Mouse (Mus musculus): Measurements from ENCODE around the gene Teddm1b.
"Not testable (repeated sequence)": the region's sequence is repeated elsewhere in the genome, so short reads cannot be mapped to it uniquely, and the experiment has no call there.

Gene Teddm1b

GRCm38 (mm10) chr1:153874045-153874444, at the start of gene Teddm1b:
Teddm1b (plus strand) TSS chr1:153874345.
- DNase-seq: no peak

GRCm38 (mm10) chr1:153830746-153831145, 43.4 kb upstream of the Teddm1b start:
- DNase-seq: no peak

- DNase-seq: no peak
These were observed 38.1 kb upstream of the Teddm1b start for GRCm38 (mm10) chr1:153836036-153836435.

GRCm38 (mm10) chr1:153842121-153842740, 31.9 kb upstream of the Teddm1b start:
- peak; percentile 62 to 79 for DNase-seq

GRCm38 (mm10) chr1:153844042-153844441, 30.1 kb upstream of the Teddm1b start, which contains the start of gene Rgsl1:
Rgsl1 (minus strand) TSS chr1:153844142.
- no peak for DNase-seq

GRCm38 (mm10) chr1:153846420-153846819, 27.7 kb upstream of the Teddm1b start:
- DNase-seq: no peak

- DNase-seq: peak in 1 of 2 experiments; percentile 19
These were observed 27.3 kb upstream of the Teddm1b start for GRCm38 (mm10) chr1:153846867-153847266.

- DNase-seq: peak; percentile 32 to 43
These were observed 21.4 kb upstream of the Teddm1b start for GRCm38 (mm10) chr1:153852696-153853095.

GRCm38 (mm10) chr1:153855946-153856345, 18.2 kb upstream of the Teddm1b start:
- no peak for DNase-seq

- not testable (repeated sequence) for DNase-seq
These were observed 6.2 kb downstream of the Teddm1b start for GRCm38 (mm10) chr1:153880391-153880790.

GRCm38 (mm10) chr1:153886024-153886633, 12.0 kb downstream of the Teddm1b start:
- no peak for DNase-seq

- no peak for DNase-seq
These were observed 16.0 kb downstream of the Teddm1b start for GRCm38 (mm10) chr1:153890121-153890520.

- DNase-seq: no peak
These were observed 17.3 kb downstream of the Teddm1b start, which contains the start of gene Teddm1a for GRCm38 (mm10) chr1:153891442-153891841. Teddm1a (plus strand) TSS chr1:153891742.

GRCm38 (mm10) chr1:153893746-153894145, 19.6 kb downstream of the Teddm1b start:
- no peak for DNase-seq

- DNase-seq: no peak
These were observed 20.2 kb downstream of the Teddm1b start for GRCm38 (mm10) chr1:153894201-153894893.

- DNase-seq: peak; percentile 60 to 64
These were observed 20.8 kb downstream of the Teddm1b start for GRCm38 (mm10) chr1:153894979-153895378.

- DNase-seq: no peak
These were observed 23.1 kb downstream of the Teddm1b start for GRCm38 (mm10) chr1:153897196-153897595.

GRCm38 (mm10) chr1:153898989-153899730, 25.0 kb downstream of the Teddm1b start:
- DNase-seq: no peak

- peak; percentile 95 to 98 for DNase-seq
These were observed 25.7 kb downstream of the Teddm1b start, which contains the start of the genes Glul and Teddm2 for GRCm38 (mm10) chr1:153899731-153900380. Glul (plus strand) TSS chr1:153899944. Teddm2 (minus strand) TSS chr1:153900228.

- DNase-seq: no peak
These were observed 26.2 kb downstream of the Teddm1b start for GRCm38 (mm10) chr1:153900381-153900780.

GRCm38 (mm10) chr1:153900860-153901730, 26.9 kb downstream of the Teddm1b start:
- DNase-seq: peak; percentile 19 to 25

All from thymus, postnatal 36 days (tissue).